Mouse (Mus musculus): ENCODE results near the gene Usp29.

- TF ChIP-seq POLR2A (IDR thresholded peaks at IDR 0.05; ENCODE audit: low read depth, low read length) (no peak), KAT2A (IDR thresholded peaks at IDR 0.05; ENCODE audit: insufficient replicate concordance, low read length) (no peak), CTCF (conservative IDR thresholded peaks at IDR 0.05 in 1 of 2, IDR thresholded peaks at IDR 0.05 in 1 of 2; ENCODE audit: low read depth in 2 of 2, low read length in 2 of 2) (no peak), EP300 (IDR thresholded peaks at IDR 0.05; ENCODE audit: low read length) (no peak), MYC (IDR thresholded peaks at IDR 0.05; ENCODE audit: low read depth, low read length) (no peak), TCF12 (IDR thresholded peaks at IDR 0.05; ENCODE audit: low read depth, low read length) (no peak), HCFC1 (IDR thresholded peaks at IDR 0.05; ENCODE audit: low read depth, low read length) (no peak), TBP (conservative IDR thresholded peaks at IDR 0.05; ENCODE audit: low read depth, low read length) (no peak)
Measured at GRCm38 (mm10) chr7:6886896-6887295, 156.5 kb downstream of the Usp29 start.

Measured in CH12.LX (cell line).